Mouse (Mus musculus): ENCODE results near the gene Fam13c. TPM values are rescaled to one million over a fixed set of nuclear protein-coding genes. Genes with fewer than 3 reads are reported as not detected.
A peak's percentile ranks its signal among the peaks of the same experiment; 100 is the strongest.

Gene Fam13c
- polyA plus RNA-seq, 1 experiment, result 38.4 TPM

DNA sequence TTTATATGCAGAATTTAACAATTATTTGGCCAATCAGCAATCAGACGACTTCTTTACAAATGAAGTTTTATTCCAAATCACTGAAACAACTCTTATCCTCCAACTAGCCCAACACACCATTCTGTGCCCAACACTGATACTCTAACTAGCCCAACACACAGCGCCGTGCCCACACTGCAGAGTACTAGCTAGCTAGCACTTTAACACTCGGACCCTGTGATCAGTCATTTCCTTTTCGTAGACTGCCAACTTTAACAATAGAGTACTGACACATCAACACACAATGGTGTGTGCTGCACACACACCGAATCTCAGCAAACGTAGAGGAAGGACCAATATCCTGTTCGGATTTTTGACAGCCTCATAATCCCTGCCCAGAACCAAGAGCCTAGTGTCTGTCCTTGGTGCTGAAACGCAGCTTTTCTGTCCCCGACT, 157.8 kb downstream of the Fam13c start:
- peak in 1 of 2 experiments; percentile 32 for DNase-seq (ENCODE audit: extremely low spot score in 1 of 2, low spot score in 1 of 2)

DNA sequence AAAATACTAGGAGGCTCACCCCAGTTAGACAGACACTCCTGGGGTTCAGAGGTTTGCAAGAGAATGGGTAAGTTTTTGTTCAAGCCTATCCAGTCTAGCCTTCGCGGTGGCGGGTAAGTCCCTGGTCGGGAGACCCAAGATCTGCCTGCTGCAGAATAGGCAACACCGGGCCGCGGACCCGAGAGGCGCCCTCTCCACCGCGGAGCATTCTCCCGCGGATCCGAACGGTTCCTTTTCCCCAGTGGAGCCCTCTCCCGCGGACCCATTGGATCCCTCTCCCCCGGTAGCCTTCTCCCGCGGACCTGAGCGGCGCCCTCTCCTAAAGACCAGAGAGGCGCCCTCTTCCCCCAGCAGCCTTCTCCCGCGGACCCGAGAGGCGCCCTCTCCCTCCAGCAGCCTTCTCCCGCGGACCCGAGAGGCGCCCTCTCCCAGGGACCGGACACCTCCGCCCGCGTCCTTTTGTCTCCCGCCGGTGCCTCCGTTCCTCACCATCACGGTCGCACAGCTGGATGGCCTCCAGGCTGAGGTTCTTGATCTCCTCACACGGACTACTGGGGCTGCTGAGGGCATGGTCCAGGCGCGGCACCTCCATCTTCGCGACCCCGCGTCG, 158.3 kb downstream of the Fam13c start:
- DNase-seq (ENCODE audit: extremely low spot score in 1 of 2, low spot score in 1 of 2), result peak; percentile 24 to 53

DNA sequence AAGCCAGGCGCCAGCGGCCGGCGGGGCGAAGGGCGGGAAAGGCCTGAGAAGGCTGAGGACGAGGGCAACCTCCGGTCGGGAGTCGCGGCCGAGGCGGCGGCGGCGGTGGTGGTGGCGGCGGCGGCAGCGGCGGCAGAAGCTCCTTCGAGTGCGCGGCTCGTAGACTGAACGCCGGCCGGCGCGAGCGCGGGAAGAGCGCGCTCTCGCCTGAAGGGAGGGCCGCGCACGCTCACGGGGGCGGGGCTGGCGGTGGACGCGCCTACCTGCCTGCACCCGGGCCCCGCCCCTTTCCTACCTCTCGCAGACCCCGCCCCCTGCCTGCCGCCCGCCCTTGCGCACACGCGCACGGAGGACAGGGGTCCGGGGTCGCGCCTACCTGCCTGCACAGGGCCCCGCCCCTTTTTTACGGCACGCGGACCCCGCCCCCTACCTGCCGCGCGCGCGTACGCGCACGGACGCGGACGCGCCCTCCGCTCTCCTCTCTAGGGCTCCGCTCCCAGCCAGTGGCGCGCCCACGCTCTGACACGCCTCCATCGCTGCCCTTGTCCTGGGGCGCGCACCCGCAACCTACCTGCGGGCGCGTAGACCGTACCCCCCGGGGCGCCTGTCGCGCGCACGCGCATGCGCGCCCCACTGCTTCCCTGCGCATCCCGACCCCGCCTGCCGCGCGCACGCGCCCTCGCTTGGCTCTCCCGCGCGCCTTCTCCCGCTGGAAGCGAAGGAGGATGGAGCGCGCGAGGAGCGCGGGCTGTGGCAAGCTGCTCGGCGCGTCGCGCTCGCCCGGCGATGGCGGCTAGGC, 159.0 kb downstream of the Fam13c start:
- peak; percentile 85 to 94 for DNase-seq (ENCODE audit: extremely low spot score in 1 of 2, low spot score in 1 of 2)

DNA sequence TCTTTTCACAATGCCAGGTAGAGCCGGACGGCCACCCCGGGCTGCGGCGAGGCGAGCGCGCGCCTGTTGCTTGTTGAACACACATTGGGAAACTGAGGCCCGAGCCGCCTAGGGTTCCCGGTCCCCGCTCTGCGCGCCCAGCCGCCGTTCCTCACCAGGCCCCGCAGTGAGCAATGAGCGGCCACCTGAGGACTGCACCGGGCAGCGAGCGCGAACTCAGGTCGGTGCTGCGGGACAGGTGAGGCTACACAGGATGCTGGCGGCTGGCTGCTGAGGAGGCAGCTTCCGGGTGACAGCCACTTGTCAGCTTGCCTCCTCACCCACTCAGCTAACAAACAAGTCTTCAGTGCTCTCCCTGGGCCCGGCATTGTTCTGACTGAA, 159.6 kb downstream of the Fam13c start:
- DNase-seq (ENCODE audit: extremely low spot score in 1 of 2, low spot score in 1 of 2), result peak in 1 of 2 experiments; percentile 45

Other genes with a start within 250 kb of the Fam13c start
- gene Mrln, start 235.8 kb upstream of the Fam13c start, polyA plus RNA-seq (2012; rRNA removed), result 0.36 and 0.95 TPM in 2 replicates
- 2.2 and 2.8 TPM in 2 replicates for gene Slc16a9, start 195.4 kb upstream of the Fam13c start, polyA plus RNA-seq (2012; rRNA removed)
- 179 and 194 TPM in 2 replicates for gene Phyhipl, start 215.5 kb downstream of the Fam13c start, polyA plus RNA-seq (2012; rRNA removed)

Measured in frontal cortex, adult 2 months (tissue).